Mouse (Mus musculus): ENCODE measurements around the gene Srcin1. TPM values are rescaled to one million over a fixed set of nuclear protein-coding genes. Genes with fewer than 3 reads are reported as not detected.

Gene Srcin1
- polyA plus RNA-seq (2015; fragmentation: Nextera tagmentation; extraction: Ambion mirVana): not detected in 2 replicates

DNA sequence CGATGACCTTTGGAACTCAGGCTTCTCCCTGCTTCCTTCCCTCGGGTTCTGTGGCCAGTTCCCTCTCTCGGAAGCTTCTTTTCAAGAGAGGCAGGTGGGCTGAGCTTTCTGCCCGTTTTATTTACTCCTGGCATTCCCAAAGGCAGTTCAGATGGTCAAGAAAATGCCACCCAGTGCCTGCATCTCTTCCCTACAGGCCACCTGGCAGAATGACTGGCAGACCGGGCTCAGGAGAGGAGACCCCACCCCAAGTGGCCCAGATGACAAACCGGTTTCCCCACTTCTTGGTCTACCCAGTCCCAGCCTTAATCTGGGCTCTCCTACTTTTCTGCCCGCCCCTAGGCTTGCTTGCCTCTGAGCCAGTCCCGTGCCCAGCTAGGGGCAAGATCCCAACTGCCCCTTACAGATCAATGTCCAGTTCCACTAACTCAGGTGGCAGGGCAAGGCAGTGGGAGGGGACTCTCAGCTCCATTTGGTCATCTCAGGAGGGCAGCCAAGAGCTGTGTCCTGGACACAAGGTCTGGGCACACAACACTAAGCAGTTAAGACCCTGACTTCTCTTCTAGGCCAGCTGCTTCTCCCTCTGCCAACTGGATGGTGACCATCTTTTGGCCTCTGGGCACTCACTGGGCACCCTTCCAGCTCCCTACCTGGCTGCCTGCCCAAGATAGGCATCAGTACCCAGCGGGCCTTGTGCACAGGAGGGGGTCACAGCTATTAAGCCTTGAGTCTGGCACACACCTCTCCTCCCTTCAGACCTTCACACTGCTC, at the start of gene Srcin1:
Srcin1 (minus strand) TSS at position 51 of the 771 bp plus-strand sequence.
- Histone ChIP-seq H3K36me3 (ENCODE audit: control insufficient read depth, insufficient read depth) (no peaks in the 10 kb centered on the region), H3K4me1 (ENCODE audit: control insufficient read depth, low read depth, low read length) (no peaks in the 10 kb centered on the region; the same call in 1 of the 2 replicates), H3K9ac (ENCODE audit: low read depth, low read length) (0 out of 2 replicates have a peak within 1 kb of the TSS, but pooled peaks have one; percentile 9), H3K9me3 (replicated peaks; ENCODE audit: control insufficient read depth, low read length) (no peaks in the 10 kb centered on the region), H3K27me3 (ENCODE audit: control insufficient read depth, insufficient read depth, low read depth, low read length) (peaks cover 64% of the 10 kb centered on the region), H3K4me2 (ENCODE audit: low read depth, low read length) (peak within 1 kb of the TSS; percentile 77), H3K4me3 (ENCODE audit: low read depth, low read length) (peak within 1 kb of the TSS; percentile 56), H3K27ac (ENCODE audit: low read length) (no peak within 1 kb of the TSS)
- ATAC-seq (ENCODE audit: low read depth): no peak
- WGBS (ENCODE audit: insufficient replicate concordance): 26% methylated on average over 9 of the region's 9 CpGs

- WGBS (ENCODE audit: insufficient replicate concordance): 30% methylated on average over 5 of the region's 5 CpGs
- no peaks in the 10 kb centered on the region for H3K9me3 ChIP-seq (replicated peaks; ENCODE audit: control insufficient read depth, low read length)
- H3K27me3 ChIP-seq (ENCODE audit: control insufficient read depth, insufficient read depth, low read depth, low read length): peaks cover 75% of the 10 kb centered on the region
- no peak overlapping the region for H3K4me2 ChIP-seq (ENCODE audit: low read depth, low read length)
- no peak overlapping the region for H3K9ac ChIP-seq (ENCODE audit: low read depth, low read length)
- H3K27ac ChIP-seq (ENCODE audit: low read length): no peak overlapping the region
- no peaks in the 10 kb centered on the region for H3K36me3 ChIP-seq (ENCODE audit: control insufficient read depth, insufficient read depth)
- ATAC-seq (ENCODE audit: low read depth): no peak
- peaks cover 7% of the 10 kb centered on the region; the same call in 1 of the 2 replicates for H3K4me1 ChIP-seq (ENCODE audit: control insufficient read depth, low read depth, low read length)
- no peak overlapping the region for H3K4me3 ChIP-seq (ENCODE audit: low read depth, low read length)
Observed at GRCm38 (mm10) chr11:97625551-97625950, 49.6 kb upstream of the Srcin1 start.

- Histone ChIP-seq H3K4me3 (ENCODE audit: low read depth, low read length) (no peak overlapping the region), H3K9me3 (replicated peaks; ENCODE audit: control insufficient read depth, low read length) (no peaks in the 10 kb centered on the region), H3K36me3 (ENCODE audit: control insufficient read depth, insufficient read depth) (no peaks in the 10 kb centered on the region), H3K27ac (ENCODE audit: low read length) (no peak overlapping the region), H3K27me3 (ENCODE audit: control insufficient read depth, insufficient read depth, low read depth, low read length) (peaks cover 51% of the 10 kb centered on the region), H3K9ac (ENCODE audit: low read depth, low read length) (no peak overlapping the region), H3K4me2 (ENCODE audit: low read depth, low read length) (no peak overlapping the region), H3K4me1 (ENCODE audit: control insufficient read depth, low read depth, low read length) (no peaks in the 10 kb centered on the region)
- ATAC-seq (ENCODE audit: low read depth): no peak
- WGBS (ENCODE audit: insufficient replicate concordance): 39% methylated on average over 9 of the region's 9 CpGs
Observed at GRCm38 (mm10) chr11:97623166-97623565, 47.2 kb upstream of the Srcin1 start.

DNA sequence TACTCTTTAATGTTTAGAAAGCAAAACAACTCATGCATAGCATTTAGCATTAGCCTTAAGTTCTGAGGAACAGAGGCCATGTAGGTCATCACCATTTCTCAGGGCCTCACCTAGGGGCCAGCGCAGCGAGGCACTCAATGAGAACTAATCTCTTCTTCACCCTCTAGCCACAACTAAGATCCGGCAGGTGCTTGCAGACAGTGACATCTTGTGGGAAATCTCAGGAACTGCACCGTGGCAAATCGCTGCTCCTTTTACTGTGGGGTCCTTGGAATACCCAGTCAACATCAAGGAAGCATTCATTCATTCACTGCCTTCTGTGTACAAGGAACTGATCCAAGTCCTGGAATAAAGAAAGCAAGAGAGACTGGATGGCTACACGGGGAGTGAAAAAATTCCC, 46.5 kb upstream of the Srcin1 start:
- no peak for ATAC-seq (ENCODE audit: low read depth)
- WGBS (ENCODE audit: insufficient replicate concordance): 2% methylated on average over 6 of the region's 6 CpGs
- peaks cover 44% of the 10 kb centered on the region for H3K27me3 ChIP-seq (ENCODE audit: control insufficient read depth, insufficient read depth, low read depth, low read length)
- no peak overlapping the region for H3K9ac ChIP-seq (ENCODE audit: low read depth, low read length)
- no peak overlapping the region for H3K4me2 ChIP-seq (ENCODE audit: low read depth, low read length)
- H3K27ac ChIP-seq (ENCODE audit: low read length): no peak overlapping the region
- no peaks in the 10 kb centered on the region for H3K9me3 ChIP-seq (replicated peaks; ENCODE audit: control insufficient read depth, low read length)
- H3K4me1 ChIP-seq (ENCODE audit: control insufficient read depth, low read depth, low read length): no peaks in the 10 kb centered on the region; the same call in 1 of the 2 replicates
- no peak overlapping the region for H3K4me3 ChIP-seq (ENCODE audit: low read depth, low read length)
- no peaks in the 10 kb centered on the region for H3K36me3 ChIP-seq (ENCODE audit: control insufficient read depth, insufficient read depth)

DNA sequence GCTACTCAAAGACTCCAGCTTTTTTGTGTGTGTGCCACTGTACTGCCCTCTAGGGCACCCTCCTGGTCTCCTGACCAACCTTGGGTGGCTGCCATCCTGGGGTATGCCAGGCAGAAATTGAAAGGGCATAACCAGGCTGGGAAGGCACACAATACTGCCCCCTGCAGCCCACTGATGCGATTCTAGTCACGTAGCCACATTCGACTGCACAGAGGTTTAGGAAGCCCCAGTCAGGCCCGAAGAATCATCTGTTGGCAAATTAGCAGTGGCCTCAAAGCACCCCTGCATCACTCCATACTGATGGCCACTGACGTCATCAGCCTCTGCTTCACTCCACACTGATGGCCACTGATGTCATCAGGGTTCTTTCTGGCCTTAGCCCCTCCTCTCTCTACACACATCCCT, 43.4 kb upstream of the Srcin1 start:
- H3K27me3 ChIP-seq (ENCODE audit: control insufficient read depth, insufficient read depth, low read depth, low read length): peaks cover 15% of the 10 kb centered on the region
- no peak overlapping the region for H3K4me3 ChIP-seq (ENCODE audit: low read depth, low read length)

DNA sequence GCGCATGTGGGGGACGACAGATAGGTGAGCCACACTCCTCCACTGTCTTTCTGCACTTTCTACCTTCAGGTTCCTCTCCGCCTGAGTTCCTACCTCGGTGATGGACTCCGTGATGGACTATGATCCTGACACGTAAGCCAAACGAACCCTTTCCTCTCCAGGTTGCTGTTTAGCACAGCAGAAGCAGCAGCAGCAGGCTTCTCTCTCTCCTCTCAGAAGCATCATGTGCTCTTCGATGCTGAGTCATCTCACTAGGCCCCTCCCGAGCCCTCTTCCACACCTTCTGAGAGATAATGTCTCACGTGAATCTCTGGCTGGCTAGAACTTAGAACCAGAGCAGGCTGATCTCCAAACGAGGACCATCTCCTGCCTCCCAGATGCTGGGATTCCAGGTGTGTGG, 42.4 kb upstream of the Srcin1 start:
- 33% methylated on average over 11 of the region's 11 CpGs for WGBS (ENCODE audit: insufficient replicate concordance)
- Histone ChIP-seq H3K4me3 (ENCODE audit: low read depth, low read length) (no peak overlapping the region), H3K27ac (ENCODE audit: low read length) (no peak overlapping the region), H3K27me3 (ENCODE audit: control insufficient read depth, insufficient read depth, low read depth, low read length) (peaks cover 5% of the 10 kb centered on the region), H3K4me2 (ENCODE audit: low read depth, low read length) (no peak overlapping the region), H3K9me3 (replicated peaks; ENCODE audit: control insufficient read depth, low read length) (no peaks in the 10 kb centered on the region), H3K36me3 (ENCODE audit: control insufficient read depth, insufficient read depth) (no peaks in the 10 kb centered on the region), H3K9ac (ENCODE audit: low read depth, low read length) (no peak overlapping the region), H3K4me1 (ENCODE audit: control insufficient read depth, low read depth, low read length) (no peaks in the 10 kb centered on the region; the same call in 1 of the 2 replicates)
- ATAC-seq (ENCODE audit: low read depth): 0 out of 2 replicates have a peak, but pooled peaks have one; percentile 5

More for the DNA sequence above, 43.4 kb upstream of the Srcin1 start:
- no peak overlapping the region for H3K27ac ChIP-seq (ENCODE audit: low read length)
- no peak for ATAC-seq (ENCODE audit: low read depth)
- 52% methylated on average over 5 of the region's 5 CpGs for WGBS (ENCODE audit: insufficient replicate concordance)
- no peaks in the 10 kb centered on the region for H3K36me3 ChIP-seq (ENCODE audit: control insufficient read depth, insufficient read depth)
- no peaks in the 10 kb centered on the region; the same call in 1 of the 2 replicates for H3K4me1 ChIP-seq (ENCODE audit: control insufficient read depth, low read depth, low read length)
- no peak overlapping the region for H3K4me2 ChIP-seq (ENCODE audit: low read depth, low read length)
- H3K9ac ChIP-seq (ENCODE audit: low read depth, low read length): no peak overlapping the region
- H3K9me3 ChIP-seq (replicated peaks; ENCODE audit: control insufficient read depth, low read length): no peaks in the 10 kb centered on the region

- H3K27ac ChIP-seq (ENCODE audit: low read length): no peak overlapping the region
- no peaks in the 10 kb centered on the region for H3K9me3 ChIP-seq (replicated peaks; ENCODE audit: control insufficient read depth, low read length)
- no peaks in the 10 kb centered on the region; the same call in 1 of the 2 replicates for H3K4me1 ChIP-seq (ENCODE audit: control insufficient read depth, low read depth, low read length)
- no peaks in the 10 kb centered on the region; the same call in 1 of the 2 replicates for H3K27me3 ChIP-seq (ENCODE audit: control insufficient read depth, insufficient read depth, low read depth, low read length)
- no peaks in the 10 kb centered on the region for H3K36me3 ChIP-seq (ENCODE audit: control insufficient read depth, insufficient read depth)
- no peak overlapping the region for H3K4me2 ChIP-seq (ENCODE audit: low read depth, low read length)
- no peak overlapping the region for H3K4me3 ChIP-seq (ENCODE audit: low read depth, low read length)
- no peak overlapping the region for H3K9ac ChIP-seq (ENCODE audit: low read depth, low read length)
- 54% methylated on average over 4 of the region's 4 CpGs for WGBS (ENCODE audit: insufficient replicate concordance)
- no peak for ATAC-seq (ENCODE audit: low read depth)
Observed at GRCm38 (mm10) chr11:97615276-97615675, 39.3 kb upstream of the Srcin1 start.

- no peak for ATAC-seq (ENCODE audit: low read depth)
- Histone ChIP-seq H3K36me3 (ENCODE audit: control insufficient read depth, insufficient read depth) (no peaks in the 10 kb centered on the region), H3K9me3 (replicated peaks; ENCODE audit: control insufficient read depth, low read length) (no peaks in the 10 kb centered on the region), H3K27ac (ENCODE audit: low read length) (no peak overlapping the region), H3K9ac (ENCODE audit: low read depth, low read length) (no peak overlapping the region), H3K4me1 (ENCODE audit: control insufficient read depth, low read depth, low read length) (no peaks in the 10 kb centered on the region), H3K4me2 (ENCODE audit: low read depth, low read length) (no peak overlapping the region), H3K4me3 (ENCODE audit: low read depth, low read length) (no peak overlapping the region), H3K27me3 (ENCODE audit: control insufficient read depth, insufficient read depth, low read depth, low read length) (no peaks in the 10 kb centered on the region; the same call in 1 of the 2 replicates)
- WGBS (ENCODE audit: insufficient replicate concordance): 52% methylated on average over 8 of the region's 8 CpGs
Observed at GRCm38 (mm10) chr11:97611076-97611475, 35.1 kb upstream of the Srcin1 start.

DNA sequence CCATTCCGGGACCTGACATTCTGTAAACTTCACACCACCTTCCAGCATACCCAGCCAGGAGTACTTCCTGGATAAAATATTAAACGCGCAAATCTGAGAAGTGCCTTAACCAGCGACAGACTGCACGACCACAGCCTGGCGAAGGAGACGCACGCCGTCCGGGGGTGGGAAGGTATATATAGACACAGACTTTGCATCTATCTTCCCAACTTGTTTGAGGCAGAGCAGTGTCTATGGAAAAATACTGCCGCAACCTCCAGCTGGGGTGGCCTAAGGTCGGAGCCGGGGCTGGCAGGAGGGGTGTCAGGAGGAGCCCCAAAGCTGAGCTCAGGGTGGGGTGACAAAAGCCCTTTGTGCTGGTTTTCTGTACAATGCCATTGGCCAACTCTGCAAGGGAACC, 33.8 kb upstream of the Srcin1 start:
- ATAC-seq (ENCODE audit: low read depth): no peak
- H3K4me1 ChIP-seq (ENCODE audit: control insufficient read depth, low read depth, low read length): no peaks in the 10 kb centered on the region
- no peak overlapping the region for H3K9ac ChIP-seq (ENCODE audit: low read depth, low read length)
- H3K27me3 ChIP-seq (ENCODE audit: control insufficient read depth, insufficient read depth, low read depth, low read length): no peaks in the 10 kb centered on the region; the same call in 1 of the 2 replicates
- H3K4me3 ChIP-seq (ENCODE audit: low read depth, low read length): no peak overlapping the region
- H3K4me2 ChIP-seq (ENCODE audit: low read depth, low read length): no peak overlapping the region
- no peaks in the 10 kb centered on the region for H3K36me3 ChIP-seq (ENCODE audit: control insufficient read depth, insufficient read depth)
- no peaks in the 10 kb centered on the region for H3K9me3 ChIP-seq (replicated peaks; ENCODE audit: control insufficient read depth, low read length)
- H3K27ac ChIP-seq (ENCODE audit: low read length): no peak overlapping the region
- 75% methylated on average over 13 of the region's 13 CpGs for WGBS (ENCODE audit: insufficient replicate concordance)
